Mouse (Mus musculus) CD8-positive naive resting alpha-beta T cell, adult 2 months (primary cell): ENCODE data around the gene Rad23a.
"Not testable (repeated sequence)": the region's sequence is repeated elsewhere in the genome, so short reads cannot be mapped to it uniquely, and the experiment has no call there.

Experiments used
- DNase-seq, 2 experiments: peaks; one replicate each; pipeline ENCODE4 v3.0.0; 2022; ENCODE audit warnings: low read depth in 2 of 2, low spot score in 2 of 2

Rad23a gene

DNA sequence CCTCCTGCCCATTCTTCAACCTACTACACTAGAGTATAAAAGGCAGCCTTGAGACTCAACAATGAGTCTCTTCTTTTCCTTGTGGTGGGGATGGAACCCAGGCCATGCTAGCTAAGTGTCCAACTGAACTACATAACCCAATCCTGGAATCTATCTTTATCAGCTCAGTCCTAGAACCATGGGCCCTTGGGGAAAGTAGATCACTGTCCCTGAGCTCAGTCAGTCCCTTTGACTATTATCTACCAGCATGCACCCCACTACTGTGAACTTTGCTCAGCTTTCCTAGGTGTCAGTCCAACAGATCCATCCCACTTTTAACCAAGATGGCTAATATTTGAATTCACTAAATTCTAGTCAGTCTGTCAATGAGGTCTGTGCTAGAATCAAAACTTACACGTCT lies 1.0 kb upstream of the Rad23a start:
- no peak for DNase-seq

DNA sequence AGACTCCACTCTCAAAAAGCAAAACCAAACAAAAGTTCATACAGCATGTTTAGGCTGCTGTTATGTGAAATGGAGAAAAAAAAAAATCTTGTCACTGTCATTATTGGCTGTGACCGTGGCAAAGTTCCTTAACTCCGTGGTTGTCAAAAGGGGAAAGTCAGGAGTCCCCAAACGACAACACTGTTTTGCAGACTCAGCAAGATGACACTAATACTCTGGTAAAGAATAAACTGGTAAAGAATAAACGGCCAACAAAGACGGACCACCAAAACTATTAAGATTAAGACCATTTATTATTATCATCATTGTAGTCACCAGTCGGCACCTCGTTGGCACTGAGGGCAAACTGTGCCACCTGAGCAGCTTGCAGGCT lies 604 bp downstream of the Rad23a start:
- DNase-seq, result no peak

GRCm38 (mm10) chr8:84839411-84839810 lies 1.1 kb downstream of the Rad23a start:
- no peak for DNase-seq

DNA sequence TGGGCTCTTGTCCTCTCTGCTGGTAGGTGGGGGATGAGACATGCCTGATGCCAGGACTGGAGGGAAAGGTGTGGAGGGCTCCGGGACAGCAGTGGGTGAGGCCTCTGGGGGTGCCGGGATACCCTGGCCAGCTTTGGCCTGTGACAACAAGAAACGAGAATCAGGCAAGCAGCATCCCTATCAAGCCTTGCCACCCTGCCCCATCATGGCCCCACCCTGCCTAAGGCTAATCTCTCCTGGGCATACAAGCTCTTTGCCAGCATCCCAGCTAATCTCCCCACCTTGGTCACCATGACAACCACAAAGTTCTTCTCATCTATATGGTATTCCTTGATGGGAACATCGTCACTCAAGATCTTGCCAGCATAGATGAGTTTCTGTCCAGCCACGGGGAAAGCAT lies 2.0 kb downstream of the Rad23a start:
- no peak for DNase-seq

- DNase-seq, result no peak
Measured at GRCm38 (mm10) chr8:84837912-84838470, 2.5 kb downstream of the Rad23a start.

DNA sequence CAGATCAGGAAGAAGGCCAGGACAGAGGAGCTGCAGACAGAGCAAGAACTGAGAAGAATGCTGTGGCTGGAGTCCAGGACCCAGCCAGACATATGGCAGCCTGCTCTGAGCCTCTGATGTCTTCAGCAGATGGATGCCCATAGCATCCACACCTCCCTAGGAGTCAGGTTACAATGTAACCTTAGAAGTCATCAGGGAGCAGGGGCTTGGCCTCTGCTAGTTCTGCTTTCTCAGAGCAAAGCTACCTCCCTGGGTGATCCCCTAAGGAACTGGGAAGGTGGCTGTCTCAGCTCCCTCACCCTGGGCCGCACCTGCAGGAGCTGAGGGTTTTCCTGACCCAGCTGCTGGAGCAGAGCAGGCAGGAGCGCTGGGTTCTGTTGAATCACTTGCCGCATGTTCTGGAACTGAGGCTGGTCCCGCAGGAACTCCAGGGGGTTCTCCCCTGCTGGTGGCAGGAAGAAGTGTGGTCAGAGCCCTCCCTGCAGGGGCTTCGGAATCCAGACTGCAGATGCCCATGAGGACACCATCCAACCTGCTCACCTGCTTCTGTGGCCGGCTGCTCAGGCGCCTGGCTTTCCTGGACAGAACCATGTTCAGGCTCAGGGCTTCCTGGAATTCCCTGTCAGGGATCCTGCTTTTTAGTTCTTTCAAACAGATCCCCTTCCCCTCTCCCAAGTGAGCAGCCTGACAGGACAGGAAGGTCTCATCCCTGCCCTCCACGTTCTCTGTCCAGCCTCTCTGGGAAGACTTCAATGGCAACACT lies 3.1 kb downstream of the Rad23a start:
- no peak for DNase-seq

GRCm38 (mm10) chr8:84834866-84835855 lies 5.3 kb downstream of the Rad23a start:
- DNase-seq, result no peak

DNA sequence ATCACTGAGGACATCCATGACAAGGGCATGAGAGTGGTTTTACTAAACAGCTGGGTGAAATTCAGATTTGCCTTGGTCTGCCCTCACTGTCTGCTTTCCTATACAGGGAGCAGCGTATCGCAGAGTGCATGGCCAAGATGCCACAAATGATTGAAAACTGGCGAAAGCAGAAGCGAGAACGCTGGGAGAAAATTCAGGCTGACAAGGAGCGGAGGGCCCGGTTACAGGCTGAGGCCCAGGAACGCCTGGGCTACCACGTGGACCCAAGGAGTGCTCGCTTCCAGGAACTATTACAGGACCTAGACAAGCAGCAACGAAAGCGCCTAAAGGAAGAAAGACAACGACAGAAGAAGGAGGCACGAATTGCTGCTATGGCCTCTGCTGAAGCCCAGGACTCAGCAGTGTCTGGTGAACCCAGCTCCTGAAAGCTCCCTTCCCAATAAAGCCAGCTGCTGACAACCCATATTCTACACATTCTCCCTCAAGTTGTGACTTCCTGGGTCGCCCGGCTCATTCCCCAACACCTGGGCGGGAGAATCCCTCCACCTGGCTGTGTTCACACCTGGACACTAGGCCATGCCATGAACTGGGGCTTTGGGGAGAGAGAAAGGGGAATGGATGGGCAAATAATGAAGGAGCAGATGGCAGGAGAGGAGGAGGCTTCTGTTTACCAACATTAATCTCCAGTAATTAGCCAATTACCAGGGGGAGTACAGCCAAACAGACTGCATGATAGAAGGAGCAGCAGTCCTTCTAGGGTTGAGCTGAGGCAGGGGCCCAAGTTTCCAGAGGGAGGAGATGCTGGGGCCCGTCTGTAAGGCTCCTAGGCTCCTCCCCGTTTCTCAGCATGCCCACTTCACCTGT lies 6.2 kb downstream of the Rad23a start:
- DNase-seq, result no peak

DNA sequence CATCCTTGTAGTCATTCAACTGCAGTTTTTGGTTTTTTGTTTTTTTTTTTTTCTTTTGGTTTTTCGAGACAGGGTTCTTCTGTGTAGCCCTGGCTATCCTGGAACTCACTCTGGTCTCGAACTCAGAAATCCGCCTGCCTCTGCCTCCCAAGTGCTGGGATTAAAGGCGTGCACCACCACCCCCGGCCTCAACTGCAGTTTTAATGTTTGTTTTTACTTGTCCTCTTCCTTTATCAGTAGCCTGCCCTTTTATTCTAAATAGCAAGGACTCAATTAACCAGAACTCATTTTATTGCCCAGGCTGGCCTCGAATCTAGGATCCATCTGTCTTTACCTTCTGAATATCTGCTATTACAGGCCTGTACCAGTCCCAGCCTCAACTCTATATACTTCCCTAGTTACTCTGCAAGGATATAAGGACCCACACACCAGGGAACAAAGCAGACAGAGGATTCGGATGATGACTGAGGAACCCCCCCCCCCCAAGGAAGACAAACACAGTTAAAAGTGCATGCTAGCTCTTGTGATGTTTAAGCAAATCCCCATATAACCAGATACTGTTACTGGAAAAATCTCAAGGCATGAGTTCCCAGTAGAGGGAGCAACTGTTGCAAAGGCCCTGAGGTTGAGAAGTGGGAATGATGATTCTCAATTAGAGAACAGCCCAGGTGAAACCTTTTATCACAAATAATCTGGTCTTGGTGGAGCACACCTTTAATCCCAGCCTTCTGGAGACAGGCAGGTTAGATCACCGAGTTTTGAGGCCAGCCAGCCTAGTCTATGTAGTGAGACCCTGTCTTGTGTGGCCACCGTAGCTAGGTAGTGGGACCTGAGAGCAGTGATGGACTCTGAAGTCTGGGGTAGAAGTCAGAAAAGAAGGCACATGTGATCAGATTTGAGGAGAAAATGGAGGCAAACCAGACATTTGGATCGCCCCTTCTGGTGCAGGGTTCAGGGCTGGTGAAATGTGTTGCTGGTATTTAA lies 7.4 kb downstream of the Rad23a start:
- no peak for DNase-seq

DNA sequence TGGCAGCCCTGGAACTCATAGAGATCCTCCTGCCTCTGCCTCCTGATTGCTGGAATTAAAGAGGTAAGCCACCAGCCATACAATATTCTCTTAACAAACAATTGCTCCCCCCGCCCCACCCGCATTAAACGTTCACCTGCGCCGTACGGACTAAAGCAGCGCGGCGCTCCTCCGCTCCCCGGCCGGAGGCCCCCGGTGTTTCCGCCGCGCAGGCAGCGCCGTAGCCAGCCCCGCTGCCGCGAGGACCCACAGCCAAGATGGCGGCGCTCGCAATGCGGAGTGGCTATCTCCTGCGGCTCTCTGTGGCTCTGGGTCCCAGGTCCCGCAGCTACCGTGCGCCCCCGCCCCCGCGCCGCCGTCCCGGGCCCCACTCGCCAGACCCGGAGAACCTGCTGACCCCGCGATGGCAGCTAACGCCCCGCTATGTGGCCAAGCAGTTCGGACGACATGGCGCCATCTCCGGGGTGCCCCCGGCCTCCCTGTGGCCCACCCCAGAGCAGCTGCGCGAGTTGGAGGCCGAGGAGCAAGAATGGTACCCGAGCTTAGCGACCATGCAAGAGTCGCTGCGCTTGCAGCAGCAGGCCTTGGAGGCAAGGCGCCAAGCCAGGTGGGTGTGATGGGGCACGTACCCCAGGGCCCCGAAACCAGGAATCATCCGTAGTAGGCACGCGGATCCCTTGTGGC lies 8.3 kb downstream of the Rad23a start:
- peak; percentile 73 to 83 for DNase-seq

DNA sequence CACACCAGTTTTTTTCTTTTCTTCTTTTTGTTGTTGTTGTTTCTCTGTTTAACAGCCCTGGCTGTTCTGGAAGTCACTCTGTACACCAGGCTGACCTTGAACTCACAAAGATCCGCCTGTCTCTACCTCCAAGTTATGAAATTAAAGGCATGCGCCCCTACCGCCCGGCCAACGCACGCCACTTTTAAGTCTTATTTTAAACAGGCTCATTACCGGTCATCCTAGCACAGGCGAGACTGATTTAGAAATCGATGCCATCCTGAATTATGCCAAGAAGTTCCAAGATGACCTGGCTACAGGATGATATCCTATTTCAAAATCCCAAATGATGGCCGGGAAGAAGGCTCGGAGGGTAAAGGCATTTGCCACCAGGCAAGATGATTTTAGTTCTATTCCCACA lies 9.0 kb downstream of the Rad23a start, which contains the start of gene Gadd45gip1:
Gene Gadd45gip1 (plus strand): TSS at position 33 of the 400 bp plus-strand sequence.
- DNase-seq, result peak in 1 of 2 experiments; percentile 70

DNA sequence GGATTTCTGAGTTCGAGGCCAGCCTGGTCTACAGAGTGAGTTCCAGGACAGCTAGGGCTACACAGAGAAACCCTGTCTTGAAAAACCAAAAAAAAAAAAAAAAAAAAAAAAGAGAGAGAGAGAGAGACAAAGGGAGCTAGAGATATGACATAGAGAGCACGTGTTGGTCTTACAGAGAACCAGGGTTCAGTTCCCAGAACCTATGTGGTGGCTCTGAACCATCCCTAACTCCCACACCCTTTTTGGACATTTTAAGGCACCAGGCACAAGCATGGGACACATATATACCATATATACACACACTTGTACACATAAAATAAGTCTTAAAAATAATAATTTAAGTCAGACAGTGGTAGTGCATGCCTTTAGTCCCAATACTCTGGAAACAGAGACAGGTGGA lies 13.9 kb downstream of the Rad23a start:
- DNase-seq, result not testable (repeated sequence)

DNA sequence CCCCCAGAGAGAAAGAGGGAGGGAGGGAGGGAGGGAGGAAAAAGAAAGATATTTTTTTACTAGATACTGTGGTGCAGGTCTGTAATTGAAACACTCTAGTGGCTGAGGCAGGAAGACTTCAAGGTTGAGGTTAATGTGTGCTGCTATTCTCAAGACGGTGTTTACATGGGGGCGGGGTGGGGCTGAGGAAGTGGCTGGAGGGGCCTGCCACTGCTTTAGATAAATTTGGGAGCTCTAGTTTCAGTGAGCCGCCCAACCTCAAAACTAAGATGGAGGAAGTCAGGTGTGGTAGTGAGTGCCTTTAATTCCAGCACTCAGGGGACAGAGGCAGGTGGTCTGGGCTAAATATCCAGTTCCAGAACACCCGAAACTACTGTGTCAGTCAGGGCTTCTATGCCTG lies 14.8 kb downstream of the Rad23a start:
- peak in 1 of 2 experiments; percentile 51 for DNase-seq

- DNase-seq, result peak; percentile 48 to 58
Measured at GRCm38 (mm10) chr8:84823653-84824052, 16.8 kb downstream of the Rad23a start.

DNA sequence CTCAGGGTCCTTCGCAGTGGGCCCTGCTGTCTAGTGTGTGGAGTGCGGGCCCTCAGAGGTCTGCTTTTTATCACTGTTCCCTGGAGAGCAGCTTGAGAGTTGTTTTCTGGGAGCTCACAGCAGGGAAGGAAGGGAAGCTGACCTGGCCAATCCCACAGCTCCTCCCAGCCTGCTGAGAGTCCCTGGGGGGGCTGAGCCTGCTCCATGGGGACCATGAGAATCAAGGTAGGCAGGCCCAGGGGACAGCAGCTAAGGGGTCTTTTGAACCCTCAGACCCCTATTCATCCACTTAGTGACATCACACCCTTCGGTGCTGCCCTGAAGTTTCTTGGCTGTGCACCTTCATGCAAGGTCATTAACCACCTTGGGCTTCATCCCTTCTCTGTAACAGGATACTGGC lies 17.7 kb downstream of the Rad23a start, which contains the start of gene Dand5:
Gene Dand5 (minus strand): TSS at position 101 of the 400 bp plus-strand sequence.
- no peak for DNase-seq

DNA sequence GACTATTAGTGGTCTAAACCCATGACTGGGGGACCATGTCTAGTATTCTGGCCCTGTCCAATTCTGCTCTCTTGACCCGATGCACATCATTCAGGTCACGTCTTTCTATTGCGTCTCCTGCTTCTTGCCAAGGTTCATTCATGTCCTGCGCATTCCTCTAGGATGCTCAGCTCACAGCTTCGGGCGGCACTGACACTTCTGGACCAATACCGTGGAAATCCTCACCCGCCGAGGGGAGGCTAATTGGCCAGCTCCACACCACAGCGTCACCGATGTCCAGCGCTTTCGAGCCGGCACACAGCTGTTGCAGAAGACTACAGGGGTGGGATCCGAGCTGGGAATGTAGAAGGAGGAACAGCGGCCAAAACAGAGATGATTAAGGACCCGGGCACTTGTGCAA lies 24.3 kb downstream of the Rad23a start:
- DNase-seq, result no peak

DNA sequence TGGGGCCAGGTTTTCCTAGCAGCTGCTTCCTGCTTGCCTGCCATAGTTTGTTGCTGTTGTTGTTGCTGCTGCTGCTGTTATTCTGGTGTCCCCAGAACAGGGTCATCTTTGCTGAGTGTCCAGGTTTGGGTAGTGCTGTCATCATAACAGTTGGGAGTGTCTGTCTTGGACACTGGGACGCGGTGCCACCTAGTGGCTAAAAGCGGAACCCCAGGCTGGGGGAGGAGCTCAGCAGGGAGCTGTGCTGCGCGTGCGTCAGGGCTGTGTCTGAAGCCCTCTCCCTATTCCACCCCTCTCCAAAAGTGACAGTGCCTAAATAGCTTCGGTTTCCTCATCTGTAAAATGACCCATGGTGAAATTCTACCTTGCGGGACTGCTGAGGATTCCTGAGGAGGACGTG lies 24.9 kb downstream of the Rad23a start:
- DNase-seq, result peak; percentile 88 to 95

GRCm38 (mm10) chr8:84814555-84815441 lies 25.7 kb downstream of the Rad23a start:
- no peak for DNase-seq
